Mouse (Mus musculus) CD8-positive naive resting alpha-beta T cell, adult 57 days (primary cell): ENCODE data around the gene Eepd1. TPM values are rescaled to one million over a fixed set of nuclear protein-coding genes. Genes with fewer than 3 reads are reported as not detected.

ENCODE experiments used
- total RNA-seq: library from RNA; stranded (reverse); gene quantifications from one replicate; pipeline ENCODE4 v1.2.4, GENCODE M21; 2023

The Eepd1 gene
- 2.0 TPM for total RNA-seq

DNA sequence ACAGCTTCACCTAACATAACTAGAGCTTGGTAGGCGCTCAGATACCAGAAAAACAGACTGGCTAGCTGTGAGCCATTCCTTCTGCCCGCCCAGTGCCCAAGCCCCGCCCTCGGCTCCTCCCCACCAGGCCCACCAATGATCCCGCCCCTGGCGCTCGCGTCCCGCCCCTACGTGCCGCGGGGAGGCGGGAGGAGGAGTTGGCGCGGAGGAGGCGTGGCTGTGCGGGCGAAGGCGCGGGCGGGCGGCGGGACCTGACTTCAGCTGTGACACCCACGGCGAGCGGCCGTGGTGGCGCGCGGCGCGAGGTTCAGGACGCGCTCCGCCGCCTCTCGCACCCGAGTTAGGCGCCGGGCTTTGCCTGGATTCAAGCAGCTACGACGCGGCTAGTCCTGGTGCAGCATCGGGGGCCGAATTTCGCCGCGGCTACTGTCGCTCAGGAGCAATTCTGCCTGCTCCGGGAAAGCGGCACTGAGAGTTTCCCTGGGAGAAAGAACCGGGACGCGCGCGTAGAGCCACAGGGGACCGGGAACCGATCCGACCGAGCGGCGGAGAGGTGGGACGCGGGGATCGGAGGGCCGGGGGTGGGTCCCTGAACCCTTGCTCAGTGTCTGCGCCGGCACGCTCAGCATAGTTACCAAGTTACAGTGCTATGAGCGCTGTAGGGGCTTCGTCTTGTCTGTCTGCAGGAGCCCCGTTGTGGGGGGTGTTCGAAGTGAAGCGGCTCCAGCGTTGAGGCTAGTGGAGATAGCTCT lies at the start of gene Eepd1:
Eepd1 (plus strand) TSS at position 204 of the 752 bp plus-strand sequence.

Other genes starting within 250 kb of the Eepd1 start
- 149 TPM for gene Sept7, start 229.1 kb upstream of the Eepd1 start, total RNA-seq